Mouse (Mus musculus) adrenal gland, postnatal 25 days (tissue): ENCODE measurements around the gene Ralbp1. TPM values are rescaled to one million over a fixed set of nuclear protein-coding genes. Genes with fewer than 3 reads are reported as not detected.

Source experiments
- DNase-seq: peaks from one replicate; pipeline ENCODE4 v3.0.0; 2021; ENCODE audit warnings: mixed read lengths
- total RNA-seq: library from RNA; stranded (reverse); gene quantifications from 2 replicates; pipeline ENCODE4 v1.2.3, GENCODE M21; 2021

Gene Ralbp1
- total RNA-seq, 1 experiment from 2014 or later: 56.4 TPM

- DNase-seq: no peak
Observed at GRCm38 (mm10) chr17:65847694-65848449, 37.7 kb downstream of the Ralbp1 start.

GRCm38 (mm10) chr17:65845423-65845822 is 40.2 kb downstream of the Ralbp1 start:
- no peak for DNase-seq

GRCm38 (mm10) chr17:65842669-65843381 is 42.8 kb downstream of the Ralbp1 start:
- DNase-seq: no peak

DNA sequence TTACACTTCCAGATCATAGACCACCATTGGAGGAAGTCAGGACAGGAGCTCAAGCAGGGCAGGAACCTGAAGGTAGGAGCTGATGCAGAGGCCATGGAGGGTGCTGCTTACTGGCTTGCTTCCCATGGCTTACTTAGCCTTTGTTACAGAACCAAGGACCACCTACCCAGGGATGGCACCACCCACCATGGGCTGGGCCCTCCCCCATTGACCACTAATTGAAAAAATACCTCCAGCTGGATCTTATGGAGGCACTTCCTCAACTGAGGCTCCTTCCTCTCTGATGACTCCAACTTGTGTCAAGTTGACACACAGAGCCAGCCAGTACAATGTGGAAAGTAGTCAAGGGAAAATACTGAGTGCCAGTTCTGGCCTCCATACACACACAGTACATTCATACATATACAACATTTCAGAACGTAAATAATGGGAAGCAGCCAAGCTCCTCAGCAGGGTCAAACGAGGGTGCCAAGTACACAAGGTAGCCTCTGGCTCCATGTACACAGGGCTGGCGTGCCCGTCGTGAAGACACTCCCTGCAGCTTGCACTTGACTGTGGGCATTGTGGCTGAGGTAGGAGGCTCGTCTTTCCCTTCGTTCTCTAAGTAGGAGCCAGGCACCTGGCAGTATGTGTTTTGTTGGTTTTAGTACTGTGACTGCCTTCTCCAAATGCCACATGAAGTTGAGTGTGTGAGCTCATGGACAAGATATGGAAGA is 45.9 kb downstream of the Ralbp1 start:
- DNase-seq: no peak

GRCm38 (mm10) chr17:65836746-65837145 is 48.9 kb downstream of the Ralbp1 start:
- DNase-seq: no peak

- DNase-seq: no peak
Observed at GRCm38 (mm10) chr17:65833891-65834290, 51.7 kb downstream of the Ralbp1 start.

- DNase-seq: peak; percentile 27
Observed at GRCm38 (mm10) chr17:65830216-65830863, 55.3 kb downstream of the Ralbp1 start.

- DNase-seq: no peak
Observed at GRCm38 (mm10) chr17:65828951-65829350, 56.6 kb downstream of the Ralbp1 start.

DNA sequence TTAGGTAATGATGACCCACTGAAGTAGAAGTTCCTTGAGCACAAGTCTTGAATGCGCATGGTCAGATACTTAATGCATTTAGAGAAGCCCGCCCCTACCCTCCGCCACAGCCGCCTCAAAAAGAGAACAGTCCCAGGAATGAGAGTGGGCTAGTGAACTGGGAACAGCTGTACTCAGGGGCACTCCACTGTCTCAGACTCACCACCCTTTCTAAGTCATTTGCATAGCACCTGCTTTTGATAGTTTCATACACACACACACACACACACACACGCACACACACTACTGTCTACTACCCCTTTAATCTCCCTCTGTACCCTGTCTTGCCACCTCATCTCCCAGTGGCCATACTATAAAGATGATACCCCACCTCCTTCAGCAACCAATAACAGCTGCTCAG is 57.7 kb downstream of the Ralbp1 start:
- no peak for DNase-seq

GRCm38 (mm10) chr17:65827119-65827840 is 58.3 kb downstream of the Ralbp1 start:
- no peak for DNase-seq

- no peak for DNase-seq
Observed at GRCm38 (mm10) chr17:65826257-65826656, 59.3 kb downstream of the Ralbp1 start.

DNA sequence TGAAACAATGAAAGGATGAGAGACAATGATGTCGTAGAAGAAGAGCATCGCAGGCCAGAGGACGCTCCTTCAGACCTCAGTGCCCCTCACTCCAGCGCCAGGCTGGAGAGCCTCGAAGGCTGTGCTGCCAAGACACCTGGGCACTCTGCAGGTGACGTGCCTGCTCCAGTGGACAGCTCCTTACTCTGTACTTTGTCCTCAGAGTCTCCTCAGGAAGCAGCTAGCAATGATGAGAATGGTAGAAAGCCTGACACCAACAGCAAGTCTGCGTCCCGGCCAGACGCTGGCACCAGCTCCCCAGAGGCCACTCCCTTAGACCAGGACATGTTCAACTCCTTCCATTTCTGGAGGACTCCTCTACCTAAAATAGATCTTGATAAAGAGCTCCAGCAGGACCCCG is 61.4 kb downstream of the Ralbp1 start:
- no peak for DNase-seq

GRCm38 (mm10) chr17:65822423-65822822 is 63.2 kb downstream of the Ralbp1 start:
- no peak for DNase-seq

DNA sequence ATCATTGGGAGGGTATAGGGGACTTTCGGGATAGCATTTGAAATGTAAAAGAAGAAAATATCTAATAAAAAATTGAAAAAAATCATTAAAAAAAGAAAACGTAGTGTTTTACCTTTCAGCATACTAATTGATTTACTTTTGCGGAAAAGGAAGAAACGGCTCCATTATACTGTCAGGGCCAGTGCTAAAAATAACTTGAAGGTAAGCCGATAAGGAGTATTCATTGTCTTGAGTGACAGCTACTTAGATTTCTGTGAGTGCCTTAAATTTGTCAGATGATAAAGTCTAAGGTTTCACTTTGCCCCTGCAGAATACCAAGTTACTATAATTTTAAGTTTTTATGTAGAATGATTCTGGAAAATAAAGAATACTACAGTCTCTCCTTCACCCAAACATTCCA is 65.4 kb downstream of the Ralbp1 start:
- DNase-seq: no peak

DNA sequence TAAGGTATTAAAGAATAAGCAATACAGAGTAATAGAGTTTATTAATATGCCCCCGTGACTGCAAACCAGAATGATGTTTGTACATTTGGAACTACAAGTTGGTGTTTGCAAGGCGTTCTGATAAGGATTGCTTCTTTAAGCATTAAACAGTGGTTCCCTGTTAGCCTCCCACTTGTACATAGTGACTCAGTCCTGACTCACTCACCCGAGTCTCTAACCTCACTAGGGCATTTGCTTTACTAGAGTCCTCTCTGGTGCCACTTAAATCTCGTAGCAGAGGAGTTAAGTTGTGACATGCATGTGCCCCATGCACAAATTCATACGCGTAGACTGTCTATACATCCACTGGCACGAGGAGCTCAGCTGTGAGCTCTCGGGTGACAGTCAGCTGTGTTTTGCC is 71.8 kb downstream of the Ralbp1 start:
- DNase-seq: no peak

- no peak for DNase-seq
Observed at GRCm38 (mm10) chr17:65811032-65811431, 74.6 kb downstream of the Ralbp1 start.

GRCm38 (mm10) chr17:65806416-65806815 is 79.2 kb downstream of the Ralbp1 start:
- no peak for DNase-seq

DNA sequence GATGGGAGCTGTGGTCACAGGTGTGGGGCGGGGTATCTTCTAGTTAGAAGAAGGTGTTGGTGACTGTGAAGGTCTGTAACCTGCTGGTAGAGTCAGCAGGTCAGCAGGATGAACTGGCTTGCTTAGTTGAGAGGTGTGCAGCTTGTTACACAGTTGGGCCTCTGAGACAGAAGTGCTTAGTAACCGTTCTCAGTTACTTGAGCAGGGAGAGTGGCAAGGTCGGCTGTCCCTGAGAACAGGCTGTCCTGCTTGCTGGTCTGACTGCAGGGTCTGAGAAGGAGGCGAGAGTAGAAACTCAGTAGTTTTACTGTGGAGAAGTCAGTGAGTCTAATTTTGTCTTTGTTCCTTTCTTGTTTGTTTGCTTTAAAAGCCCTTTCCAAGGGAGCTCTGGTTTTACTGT is 79.6 kb downstream of the Ralbp1 start:
- DNase-seq: no peak

DNA sequence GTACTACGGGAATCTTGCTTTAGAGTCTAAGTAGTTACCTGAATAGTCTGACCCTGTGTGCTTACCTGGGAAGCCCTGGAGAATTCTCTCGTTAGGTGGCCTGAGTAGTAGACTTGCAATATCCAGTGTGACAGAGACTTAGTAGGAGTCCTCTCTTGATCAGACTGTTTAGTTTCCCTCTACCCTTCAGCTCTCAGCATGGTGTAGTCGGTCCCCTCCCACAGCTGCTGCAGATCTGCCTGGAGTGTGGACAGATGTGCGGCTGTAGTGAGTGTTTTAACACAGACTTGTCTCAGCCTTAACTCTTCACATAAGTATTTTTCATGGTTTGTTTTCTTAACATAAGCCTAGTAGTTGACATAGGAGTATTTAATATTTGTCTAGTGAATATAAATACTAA is 83.6 kb downstream of the Ralbp1 start:
- no peak for DNase-seq

GRCm38 (mm10) chr17:65800451-65800850 is 85.1 kb downstream of the Ralbp1 start:
- DNase-seq: no peak

- DNase-seq: no peak
Observed at GRCm38 (mm10) chr17:65799353-65799752, 86.2 kb downstream of the Ralbp1 start.

DNA sequence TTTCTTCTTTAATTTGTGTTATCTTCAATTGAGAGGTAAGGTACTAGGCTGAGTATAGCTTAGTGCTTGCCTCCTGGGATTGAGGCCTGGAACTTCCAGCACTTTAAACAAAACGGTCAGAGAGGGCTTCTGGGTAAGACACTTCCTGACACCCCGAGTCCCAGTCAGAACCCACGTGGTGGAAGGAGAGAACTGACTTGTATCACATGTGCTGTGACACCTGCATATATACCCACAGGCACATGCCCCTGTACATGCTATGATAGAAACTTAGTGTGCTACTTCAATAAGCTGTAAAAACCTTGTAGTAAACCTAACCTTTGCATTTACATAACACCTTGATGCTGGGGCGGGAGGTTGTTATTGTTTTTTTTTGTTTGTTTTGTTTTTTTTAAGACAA is 87.2 kb downstream of the Ralbp1 start:
- DNase-seq: no peak
